Mouse (Mus musculus) hindbrain, embryonic 11.5 days (tissue): ENCODE data around the gene Slitrk5. TPM values are rescaled to one million over a fixed set of nuclear protein-coding genes. Genes with fewer than 3 reads are reported as not detected.

Experiments
- ATAC-seq: fragments of 200-750 bp; cut with Nextera tagmentation; 2 replicates; pipeline ENCODE4 v1.8.0; 2017; ENCODE audit warnings: mild to moderate bottlenecking, moderate TSS enrichment, moderate library complexity; ENCODE audit not compliant: low FRiP score
- DNase-seq: peaks from one replicate; pipeline ENCODE4 v3.0.0-alpha.2; 2015; ENCODE audit warnings: low spot score
- H3K27ac ChIP-seq: fragments of 300-500 bp; sonication (generic); 2 replicates; pipeline ENCODE4 v1.5.1; 2014; ENCODE audit warnings: mild to moderate bottlenecking, low read depth, low read length
- H3K27me3 ChIP-seq: fragments of 300-500 bp; sonication (generic); 2 replicates; pipeline ENCODE4 v1.6.1; 2014; ENCODE audit warnings: mild to moderate bottlenecking, low read length, moderate library complexity, mixed read lengths; ENCODE audit not compliant: control insufficient read depth, insufficient read depth
- H3K36me3 ChIP-seq: fragments of 300-500 bp; sonication (generic); 2 replicates; pipeline ENCODE4 v1.6.1; 2014; ENCODE audit warnings: mild to moderate bottlenecking, low read length, moderate library complexity, mixed read lengths; ENCODE audit not compliant: control insufficient read depth, insufficient read depth
- H3K4me1 ChIP-seq: fragments of 300-500 bp; sonication (generic); replicated peaks from 2 replicates; pipeline ENCODE4 v1.6.1; 2014; ENCODE audit warnings: low read length, mixed read lengths; ENCODE audit not compliant: control insufficient read depth, insufficient read depth
- H3K4me2 ChIP-seq: fragments of 300-500 bp; sonication (generic); replicated peaks from 2 replicates; pipeline ENCODE4 v1.6.1; 2014; ENCODE audit warnings: mild to moderate bottlenecking, low read depth, low read length
- H3K4me3 ChIP-seq: fragments of 300-500 bp; sonication (generic); 2 replicates; pipeline ENCODE4 v1.5.1; 2014; ENCODE audit warnings: low read depth, low read length
- H3K9ac ChIP-seq: fragments of 300-500 bp; sonication (generic); 2 replicates; pipeline ENCODE4 v1.6.1; 2014; ENCODE audit warnings: low read depth, low read length
- H3K9me3 ChIP-seq: fragments of 300-500 bp; sonication (generic); 2 replicates; pipeline ENCODE4 v1.6.1; 2016; ENCODE audit warnings: low read length; ENCODE audit not compliant: control insufficient read depth
- WGBS: fragments of 180-500 bp; shearing (Covaris S2); extraction: QIAGEN DNeasy Blood & Tissue Kit; methylation state at CpG from one replicate; pipeline ENCODE4 v1.1.7; 2014; 5-methylcytosine and 5-hydroxymethylcytosine counted together
- polyA plus RNA-seq: library from polyadenylated mRNA; unstranded; fragments of >200 nt; fragmentation: Nextera tagmentation; extraction: Ambion mirVana; gene quantifications from 2 replicates; pipeline ENCODE4 v1.2.1, GENCODE M21; 2014

Slitrk5 gene
- polyA plus RNA-seq = 13.8 and 18.2 TPM in 2 replicates

DNA sequence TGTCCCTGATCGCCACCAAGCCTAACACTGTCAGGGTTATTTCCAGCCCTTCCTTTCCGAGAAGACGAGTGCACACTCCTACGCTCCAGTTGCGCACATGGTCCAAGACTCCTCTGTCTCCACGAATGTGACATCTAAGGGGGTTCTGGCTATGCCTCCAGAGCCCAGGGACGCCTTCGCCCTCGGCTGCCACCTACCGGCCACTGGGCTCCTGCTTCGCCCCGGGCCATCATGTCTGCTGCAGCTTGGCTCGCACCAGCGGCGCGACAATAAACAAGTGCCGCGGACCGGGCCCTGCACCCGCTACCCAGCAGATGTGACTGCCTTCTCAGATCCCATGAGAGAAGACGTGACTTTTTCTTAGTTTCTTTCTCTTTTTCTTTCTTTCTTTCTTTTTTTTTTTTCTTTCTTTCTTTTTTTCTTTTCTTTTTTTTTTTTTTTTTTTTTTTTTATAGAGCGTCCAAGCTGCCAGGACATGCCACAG lies at the start of gene Slitrk5:
TSS of gene Slitrk5 (plus strand) at position 434 of the 484 bp plus-strand sequence.
- Histone ChIP-seq H3K27ac (peak within 1 kb of the TSS; percentile 96), H3K4me3 (peak within 1 kb of the TSS; percentile 68), H3K4me2 (peak within 1 kb of the TSS; percentile 53), H3K9me3 (no peaks in the 10 kb centered on the region), H3K4me1 (0 out of 2 replicates have a peak, but pooled peaks cover 2% of the 10 kb centered on the region), H3K9ac (peak within 1 kb of the TSS; percentile 95), H3K27me3 (no peaks in the 10 kb centered on the region), H3K36me3 (no peaks in the 10 kb centered on the region)
- under 1% methylated on average over 22 of the region's 22 CpGs for WGBS
- DNase-seq = peak; percentile 96
- peak; percentile 61 for ATAC-seq

- no peaks in the 10 kb centered on the region for H3K36me3 ChIP-seq
- 44% methylated on average over 1 of the region's 1 CpGs for WGBS
- peak; percentile 6 for DNase-seq
- ATAC-seq = no peak
- H3K27me3 ChIP-seq = no peaks in the 10 kb centered on the region
- no peaks in the 10 kb centered on the region for H3K9me3 ChIP-seq
- no peak overlapping the region for H3K27ac ChIP-seq
- no peak overlapping the region for H3K9ac ChIP-seq
- H3K4me2 ChIP-seq = no peak overlapping the region
- 0 out of 2 replicates have a peak, but pooled peaks cover 2% of the 10 kb centered on the region for H3K4me1 ChIP-seq
- no peak overlapping the region for H3K4me3 ChIP-seq
These were observed 2.0 kb upstream of the Slitrk5 start for GRCm38 (mm10) chr14:111672942-111673341.

DNA sequence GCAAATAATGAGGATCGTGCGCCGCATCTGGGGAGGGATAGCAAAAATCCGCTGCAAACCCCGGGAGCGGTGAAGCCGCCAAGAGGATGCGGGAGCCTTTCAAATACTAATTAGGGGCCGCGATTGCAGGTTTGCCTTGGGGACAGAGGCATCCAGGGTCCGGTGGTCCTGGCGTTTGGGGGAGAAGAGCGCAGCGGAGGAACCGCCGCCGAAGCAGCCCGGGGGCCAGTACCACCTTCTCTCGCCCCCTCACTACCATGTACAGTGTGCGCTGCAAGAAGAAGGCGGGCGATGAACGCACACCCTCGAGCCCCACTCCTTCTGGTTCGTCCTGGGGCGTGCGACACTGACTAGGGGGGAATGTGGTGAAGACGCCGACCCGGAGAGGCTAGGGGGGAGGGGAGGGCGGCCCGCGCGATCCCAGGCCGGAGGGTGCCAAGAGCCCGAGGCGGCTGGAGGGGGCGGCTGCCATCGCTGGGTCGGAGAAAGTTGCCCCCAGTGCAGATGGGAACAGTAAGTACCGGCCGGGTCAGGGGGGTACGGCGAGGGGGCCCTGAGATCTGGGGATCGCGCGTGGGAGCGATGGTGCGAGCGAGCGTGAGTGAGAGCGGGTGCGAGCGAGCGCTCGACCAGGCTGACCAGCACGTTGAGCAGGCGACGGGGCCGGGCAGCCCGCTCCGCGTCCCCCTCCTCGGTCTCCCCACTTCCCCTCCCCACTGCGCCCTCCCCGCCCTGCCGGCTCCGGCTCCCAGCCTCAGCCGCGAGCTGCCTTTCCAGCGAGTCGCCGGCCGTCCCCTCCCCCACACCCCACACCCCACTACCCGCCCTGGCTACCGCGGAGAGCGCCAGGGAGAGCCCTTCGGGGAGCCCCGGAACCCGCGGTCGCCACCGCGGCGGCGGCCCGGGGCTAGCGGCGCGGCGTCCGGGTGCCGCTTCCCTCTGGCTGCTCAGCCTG lies 591 bp downstream of the Slitrk5 start:
- Histone ChIP-seq H3K27me3 (0 out of 2 replicates have a peak, but pooled peaks cover 3% of the 10 kb centered on the region), H3K36me3 (no peaks in the 10 kb centered on the region), H3K4me2 (peak overlapping the region; percentile 53), H3K4me1 (0 out of 2 replicates have a peak, but pooled peaks cover 2% of the 10 kb centered on the region), H3K27ac (peak overlapping the region; percentile 96), H3K9ac (peak overlapping the region; percentile 95), H3K4me3 (peak overlapping the region; percentile 68), H3K9me3 (no peaks in the 10 kb centered on the region)
- DNase-seq (peak; percentile 78), ATAC-seq (peak; percentile 86)
- WGBS = under 1% methylated on average over 81 of the region's 94 CpGs

- no peaks in the 10 kb centered on the region for H3K9me3 ChIP-seq
- peak overlapping the region; percentile 53 for H3K4me2 ChIP-seq
- WGBS = under 1% methylated on average over 19 of the region's 19 CpGs
- ATAC-seq (peak; percentile 70), DNase-seq (peak; percentile 77)
- H3K36me3 ChIP-seq = no peaks in the 10 kb centered on the region
- peak overlapping the region; percentile 68 for H3K4me3 ChIP-seq
- peak overlapping the region; percentile 95 for H3K9ac ChIP-seq
- 0 out of 2 replicates have a peak, but pooled peaks cover 3% of the 10 kb centered on the region for H3K27me3 ChIP-seq
- peak overlapping the region; percentile 96 for H3K27ac ChIP-seq
- H3K4me1 ChIP-seq = 0 out of 2 replicates have a peak, but pooled peaks cover 2% of the 10 kb centered on the region
These were observed 1.3 kb downstream of the Slitrk5 start for GRCm38 (mm10) chr14:111676166-111676581.

DNA sequence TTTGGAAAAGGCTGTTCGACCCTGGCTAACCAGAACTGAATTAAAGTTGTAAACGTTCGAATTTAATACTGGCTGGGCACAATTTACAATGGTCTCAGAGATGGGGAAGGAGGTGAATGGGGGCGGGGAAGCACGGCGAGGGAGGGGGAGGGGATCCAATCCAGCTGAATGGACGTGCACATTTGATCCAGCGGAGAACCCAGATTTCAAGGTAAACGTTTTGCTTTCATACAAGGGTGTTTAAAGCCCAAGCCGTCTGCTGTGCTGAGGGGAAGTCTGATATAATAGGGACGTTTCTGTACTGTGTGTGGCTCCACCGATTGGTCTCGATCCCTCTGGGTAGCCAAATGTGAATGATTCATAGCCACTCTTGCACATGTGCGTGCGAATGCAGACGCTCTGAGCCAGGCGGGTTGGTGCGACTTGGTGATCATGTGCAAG lies 2.0 kb downstream of the Slitrk5 start:
- Histone ChIP-seq H3K4me2 (peak overlapping the region; percentile 53), H3K27ac (peak overlapping the region; percentile 96; the same call in 1 of the 2 replicates), H3K4me3 (peak overlapping the region; percentile 68), H3K9me3 (no peaks in the 10 kb centered on the region), H3K27me3 (0 out of 2 replicates have a peak, but pooled peaks cover 3% of the 10 kb centered on the region), H3K36me3 (no peaks in the 10 kb centered on the region), H3K4me1 (0 out of 2 replicates have a peak, but pooled peaks cover 2% of the 10 kb centered on the region), H3K9ac (peak overlapping the region; percentile 95)
- under 1% methylated on average over 18 of the region's 18 CpGs for WGBS
- DNase-seq (peak; percentile 66), ATAC-seq (peak; percentile 23; the same call in 1 of the 2 replicates)

DNA sequence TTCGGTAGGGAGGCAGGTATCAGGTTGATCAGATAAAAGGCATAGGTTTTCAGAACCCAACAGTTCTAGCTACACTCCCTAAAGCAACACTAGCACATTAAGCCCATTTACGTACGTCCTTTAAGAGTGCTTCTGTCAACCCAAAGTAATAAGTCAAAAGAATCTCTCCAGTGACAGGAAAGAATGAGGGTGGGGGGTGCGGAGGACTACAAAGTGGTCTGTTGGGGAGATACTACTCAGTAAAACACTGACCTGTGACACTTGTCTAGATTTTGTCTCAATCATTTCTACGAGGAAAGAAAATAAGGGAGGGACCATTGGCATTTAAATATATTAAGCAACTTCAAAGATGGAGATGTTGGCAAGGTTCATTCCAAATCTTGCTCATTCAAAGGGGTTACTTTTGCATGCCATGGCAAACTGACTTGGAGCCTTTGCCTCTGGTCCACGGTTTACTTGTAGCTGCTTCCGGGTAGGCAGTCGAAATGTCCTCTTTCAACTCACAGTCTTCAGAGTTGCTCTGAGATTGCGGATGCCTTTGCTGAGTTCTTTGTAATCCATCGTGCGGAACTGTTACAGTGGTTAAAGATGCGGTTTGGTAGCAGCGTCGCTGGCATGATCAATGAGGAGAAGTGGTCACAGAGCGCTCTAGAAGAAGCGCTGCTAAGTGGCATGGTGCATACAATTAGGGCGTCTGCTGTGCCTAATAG lies 2.6 kb downstream of the Slitrk5 start:
- no peaks in the 10 kb centered on the region for H3K9me3 ChIP-seq
- H3K36me3 ChIP-seq = no peaks in the 10 kb centered on the region
- H3K27me3 ChIP-seq = 0 out of 2 replicates have a peak, but pooled peaks cover 3% of the 10 kb centered on the region
- peak overlapping the region; percentile 96; the same call in 1 of the 2 replicates for H3K27ac ChIP-seq
- DNase-seq = peak; percentile 40
- H3K4me3 ChIP-seq = peak overlapping the region; percentile 68
- no peak for ATAC-seq
- 0 out of 2 replicates have a peak, but pooled peaks cover 2% of the 10 kb centered on the region for H3K4me1 ChIP-seq
- H3K9ac ChIP-seq = peak overlapping the region; percentile 21; the same call in 1 of the 2 replicates
- 5% methylated on average over 17 of the region's 17 CpGs for WGBS
- peak overlapping the region; percentile 53 for H3K4me2 ChIP-seq

- Histone ChIP-seq H3K4me1 (0 out of 2 replicates have a peak, but pooled peaks cover 2% of the 10 kb centered on the region), H3K9ac (no peak overlapping the region), H3K36me3 (no peaks in the 10 kb centered on the region), H3K4me3 (no peak overlapping the region), H3K9me3 (no peaks in the 10 kb centered on the region), H3K27ac (no peak overlapping the region), H3K4me2 (no peak overlapping the region), H3K27me3 (0 out of 2 replicates have a peak, but pooled peaks cover 3% of the 10 kb centered on the region)
- DNase-seq (peak; percentile 20), ATAC-seq (no peak)
- WGBS = 72% methylated on average over 8 of the region's 8 CpGs
These were observed 5.4 kb downstream of the Slitrk5 start for GRCm38 (mm10) chr14:111680271-111680670.
